Mouse (Mus musculus): Measurements from ENCODE around the gene Gm20824. TPM values are rescaled to one million over a fixed set of nuclear protein-coding genes. Genes with fewer than 3 reads are reported as not detected.
"Not testable (repeated sequence)": the region's sequence is repeated elsewhere in the genome, so short reads cannot be mapped to it uniquely, and the experiment has no call there.

The Gm20824 gene
- not detected for total RNA-seq (2021)

- not testable (repeated sequence) for DNase-seq (ENCODE audit: extremely low spot score in 1 of 2, low spot score in 1 of 2)
Observed at GRCm38 (mm10) chrY:8257607-8258006, at the start of gene Gm20824. TSS of gene Gm20824 (plus strand) at chrY:8257907.

Other genes with a start within 250 kb of the Gm20824 start
- gene Gm20825, start 186.4 kb upstream of the Gm20824 start, total RNA-seq (2021) = not detected